Mouse (Mus musculus): ENCODE measurements around the gene Rab32.
"Not testable (repeated sequence)": the region's sequence is repeated elsewhere in the genome, so short reads cannot be mapped to it uniquely, and the experiment has no call there.

Gene Rab32

DNA sequence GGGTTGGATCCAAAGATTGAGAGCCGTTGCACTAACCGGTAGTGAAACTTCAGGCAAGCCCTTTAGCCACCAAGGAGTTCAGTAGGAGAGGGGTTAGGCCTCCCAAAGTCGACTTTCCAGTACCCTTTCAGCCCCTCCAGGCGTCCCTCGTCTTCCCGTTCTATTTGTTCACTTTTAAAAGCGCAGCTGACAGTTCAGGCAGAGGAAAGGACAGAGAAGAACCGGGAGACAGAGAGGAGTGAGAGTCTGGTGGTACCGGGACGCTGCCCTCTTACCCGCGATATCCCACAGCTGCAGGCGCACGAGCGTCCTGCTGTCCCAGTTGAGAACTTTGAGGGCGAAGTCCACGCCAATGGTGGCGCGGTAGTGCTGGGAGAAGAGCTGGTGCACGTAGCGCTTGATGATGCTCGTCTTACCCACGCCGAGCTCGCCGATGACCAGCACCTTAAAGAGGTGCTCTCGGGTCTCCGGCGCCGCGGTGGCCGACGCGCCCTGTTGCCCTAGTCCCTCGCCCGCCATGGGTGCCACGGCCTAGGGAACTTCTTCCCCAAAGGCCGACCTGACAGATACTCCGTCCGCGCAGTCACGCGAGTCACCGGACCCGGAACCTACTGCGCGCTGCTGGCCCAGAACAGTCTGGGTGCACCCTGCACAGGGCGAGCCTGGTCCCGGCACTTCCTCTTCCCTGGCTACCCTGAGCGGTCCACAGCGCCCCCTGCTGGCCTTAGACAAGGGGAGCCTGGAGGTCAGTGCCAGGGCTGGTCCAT is at the start of gene Rab32:
Gene Rab32 (minus strand): TSS at position 696 of the 767 bp plus-strand sequence.
- ChIA-PET POLR2A (no interaction called here), CTCF (interaction anchor here in 2 of 4 experiments (1.0 to 1.6 kb wide), 2 partner anchors 85 to 150 kb away, joined by 3 to 5 read pairs; partner anchors contain the start of gene Adgb (in 1 of the 2))

DNA sequence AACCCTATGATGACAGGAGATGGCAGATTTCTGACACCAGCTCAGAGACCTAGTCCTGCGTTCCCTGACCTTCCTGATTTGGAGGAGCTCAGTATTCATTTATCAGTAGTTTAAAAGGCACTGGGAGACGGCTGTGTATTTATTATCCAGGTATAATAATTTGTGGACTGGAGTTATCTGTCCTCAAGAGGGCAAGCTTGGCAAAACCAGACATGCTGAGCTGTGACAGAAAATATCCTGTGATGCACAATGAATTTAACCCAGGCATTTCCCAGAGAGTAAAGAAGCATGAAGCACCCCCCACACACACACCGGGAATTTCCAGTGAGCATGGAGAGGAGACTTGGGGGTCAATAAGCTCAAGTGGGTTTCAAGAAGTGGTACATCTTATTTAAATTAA is 42.7 kb upstream of the Rab32 start:
- POLR2A ChIA-PET, result no interaction called here
- CTCF ChIA-PET, result no interaction called here

DNA sequence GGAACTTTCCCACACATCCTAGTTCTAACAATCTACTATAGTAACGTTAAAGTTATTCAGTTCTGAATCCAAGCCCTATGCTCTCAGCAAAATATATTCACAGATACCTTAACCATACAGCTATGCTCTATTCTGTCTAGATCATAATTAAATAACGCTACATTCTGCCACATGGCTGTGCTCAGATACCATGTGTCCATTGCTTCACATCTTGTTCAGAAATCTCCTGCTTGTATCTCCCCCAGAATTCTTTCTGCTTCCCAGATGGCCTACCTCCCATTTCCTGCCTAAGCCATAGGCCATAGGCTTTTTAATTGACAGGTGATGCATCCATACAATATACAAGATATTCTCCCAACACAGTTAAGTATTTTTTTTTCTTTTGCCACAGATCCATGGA is 39.4 kb upstream of the Rab32 start:
- CTCF ChIA-PET, POLR2A ChIA-PET: not testable (repeated sequence)

DNA sequence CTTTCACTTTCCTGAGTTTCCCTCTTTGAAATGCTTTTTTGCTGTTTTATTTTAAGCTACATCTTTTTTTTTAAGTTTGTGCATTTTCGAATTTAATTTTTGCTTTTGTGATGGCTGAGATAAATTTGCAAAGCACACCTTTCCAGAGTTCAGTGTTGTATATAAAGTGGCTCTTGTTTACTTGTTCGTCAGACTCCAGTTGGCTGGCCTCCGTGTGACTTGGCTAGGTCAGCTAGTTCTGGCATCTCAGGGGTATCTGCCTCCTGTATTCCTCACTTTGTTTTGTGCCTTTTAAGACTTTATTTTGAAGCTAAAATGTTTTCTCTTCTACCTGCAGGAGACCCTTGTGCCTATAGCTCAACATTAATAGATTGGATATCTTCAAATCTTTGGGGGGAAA is 22.7 kb upstream of the Rab32 start:
- ChIA-PET CTCF (no interaction called here), POLR2A (no interaction called here)

DNA sequence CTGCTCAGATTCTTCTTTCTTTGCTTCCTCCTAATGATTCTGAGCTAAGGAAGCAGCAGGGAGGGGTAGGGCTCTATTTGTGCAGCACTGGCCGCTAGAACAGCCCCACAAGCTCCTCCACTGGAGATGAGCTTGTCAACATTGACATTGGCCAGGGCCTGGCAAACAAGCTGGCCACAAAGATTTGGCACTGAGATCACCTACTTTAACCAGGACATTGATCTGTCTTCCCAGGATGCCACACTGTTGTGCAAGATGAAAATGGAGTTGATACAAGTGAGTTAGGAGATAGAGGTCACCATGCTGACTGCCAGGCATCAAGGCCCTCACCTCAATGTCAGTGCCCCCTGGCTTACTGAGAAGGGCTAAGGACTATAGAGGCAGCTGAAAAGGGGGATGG is 21.8 kb upstream of the Rab32 start:
- ChIA-PET POLR2A (no interaction called here), CTCF (no interaction called here)

DNA sequence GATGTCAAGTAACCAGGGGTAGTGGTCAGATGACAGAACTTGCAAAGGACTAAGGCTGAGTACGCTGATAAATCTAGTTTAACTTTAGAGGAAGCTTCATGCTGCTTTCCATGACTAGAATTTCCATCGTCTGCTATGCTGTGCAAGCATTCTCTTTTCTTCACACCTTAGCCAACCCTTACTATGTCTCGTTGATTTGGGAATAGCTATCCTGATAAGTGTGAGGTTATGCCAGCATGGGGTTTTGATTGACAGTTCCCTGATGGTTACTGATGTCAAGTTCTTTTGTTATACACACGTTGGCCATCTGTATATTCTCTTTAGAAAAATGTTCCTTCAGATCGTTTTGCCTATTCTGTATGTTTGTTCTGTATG is 259 bp upstream of the Rab32 start:
- CTCF ChIA-PET, result interaction anchor here in 2 of 4 experiments (0.6 to 1.6 kb wide), 4 partner anchors 86 to 393 kb away, joined by 3 to 5 read pairs (median 4); partner anchors contain the start of gene Adgb (in 1 of the 2)
- POLR2A ChIA-PET, result no interaction called here

DNA sequence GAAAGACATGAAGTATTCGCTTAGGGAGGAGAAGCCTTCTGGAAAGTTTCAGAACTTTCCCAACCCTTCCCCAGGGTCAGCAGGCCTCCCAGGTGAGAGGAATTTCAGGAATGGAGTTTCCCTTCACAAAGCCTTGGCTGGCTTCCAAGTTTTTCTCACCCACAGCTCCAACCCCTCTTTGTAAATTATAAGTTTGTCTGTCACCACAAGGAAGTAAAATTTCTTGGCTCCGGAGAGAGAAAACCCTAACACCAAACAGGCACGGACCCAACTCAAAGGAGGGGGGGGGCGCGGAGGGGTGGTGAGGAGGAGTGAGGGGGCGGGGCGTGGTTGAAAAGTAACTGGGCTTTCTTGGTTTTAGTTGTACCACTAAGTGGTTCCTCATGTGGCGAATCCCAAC is 980 bp downstream of the Rab32 start:
- POLR2A ChIA-PET, result no interaction called here
- CTCF ChIA-PET, result interaction anchor here in 2 of 4 experiments (0.6 to 1.6 kb wide), 2 partner anchors 149 to 265 kb away, joined by 5 to 6 read pairs; no protein-coding TSS in a partner anchor

DNA sequence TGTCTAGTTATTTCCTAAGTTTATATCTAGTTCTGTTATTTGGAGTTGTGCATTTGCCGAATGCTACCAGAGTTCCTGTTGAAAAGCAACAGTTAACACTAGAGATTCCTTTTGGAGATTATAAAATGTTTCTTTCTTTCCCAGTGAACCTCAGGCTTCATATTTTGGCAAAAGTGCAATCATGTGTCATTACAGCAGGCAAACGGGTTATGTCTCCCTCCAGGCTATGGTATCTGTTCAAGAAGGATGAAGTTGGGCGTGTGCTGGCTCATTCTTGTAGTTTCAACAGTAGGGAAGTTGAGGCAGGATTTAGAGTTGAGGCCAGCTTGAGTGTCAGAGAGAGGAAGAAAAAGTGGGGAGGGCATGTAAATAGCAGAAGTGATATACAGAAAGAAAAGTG is 2.4 kb downstream of the Rab32 start:
- POLR2A ChIA-PET, result no interaction called here

DNA sequence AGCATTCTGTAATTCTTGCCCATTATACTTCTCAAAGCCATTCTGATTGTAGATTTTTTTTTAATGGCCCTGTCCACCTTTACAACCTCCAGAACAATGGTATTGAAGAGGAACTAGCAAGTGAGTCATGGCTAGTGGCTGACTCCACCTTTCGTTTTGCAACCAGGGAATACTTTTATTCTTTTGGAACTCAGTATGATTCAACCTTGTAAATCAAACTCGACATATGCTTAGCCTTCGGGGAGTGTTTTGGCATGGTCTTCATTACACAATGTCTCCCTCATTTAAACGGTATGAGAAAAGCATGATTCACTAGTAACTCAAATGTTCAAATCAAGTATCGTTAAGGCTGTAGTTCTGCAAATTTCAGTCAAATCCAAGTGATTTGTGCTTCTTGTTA is 2.8 kb downstream of the Rab32 start:
- POLR2A ChIA-PET, result no interaction called here
- CTCF ChIA-PET, result no interaction called here

More for the DNA sequence above, 2.4 kb downstream of the Rab32 start:
- CTCF ChIA-PET, result no interaction called here

DNA sequence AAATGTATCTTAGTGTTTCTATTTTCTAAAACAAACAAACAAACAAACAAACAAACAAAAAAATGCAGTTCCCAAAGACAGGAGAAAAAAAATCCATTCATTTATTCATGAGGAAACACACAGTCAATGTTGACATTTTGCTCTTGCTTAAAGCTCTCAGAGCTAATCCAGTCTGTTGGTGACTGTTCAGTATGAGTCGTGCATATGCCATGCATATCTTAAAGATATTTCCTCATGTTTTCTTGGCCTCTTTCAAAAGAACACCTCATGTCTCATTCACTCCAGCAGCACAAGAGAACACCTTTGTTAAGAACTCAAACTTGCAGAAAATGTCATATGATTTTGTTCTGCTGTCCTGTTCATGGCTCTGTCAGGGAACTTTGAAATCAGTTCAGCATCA is 7.9 kb downstream of the Rab32 start:
- CTCF ChIA-PET, result no interaction called here
- POLR2A ChIA-PET, result no interaction called here

DNA sequence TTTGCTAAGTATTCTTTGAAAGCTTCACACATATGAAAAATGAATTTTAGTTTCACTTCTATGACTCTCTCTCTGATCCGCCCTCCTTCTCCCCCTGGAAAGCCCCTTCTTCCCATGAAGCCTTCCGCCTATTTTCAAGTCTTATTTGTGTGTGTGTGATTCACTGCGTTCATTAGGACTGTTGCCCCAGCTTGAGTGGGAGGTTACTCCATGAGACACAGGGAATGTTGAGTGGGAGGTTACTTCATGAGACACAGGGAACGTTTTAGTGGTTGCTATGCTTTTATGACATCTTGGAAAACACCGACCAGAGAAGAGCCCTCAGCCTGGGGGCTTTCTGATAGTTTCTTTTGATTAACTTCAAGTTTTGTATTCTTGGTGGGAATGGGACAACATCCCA is 11.4 kb downstream of the Rab32 start:
- POLR2A ChIA-PET, result no interaction called here

DNA sequence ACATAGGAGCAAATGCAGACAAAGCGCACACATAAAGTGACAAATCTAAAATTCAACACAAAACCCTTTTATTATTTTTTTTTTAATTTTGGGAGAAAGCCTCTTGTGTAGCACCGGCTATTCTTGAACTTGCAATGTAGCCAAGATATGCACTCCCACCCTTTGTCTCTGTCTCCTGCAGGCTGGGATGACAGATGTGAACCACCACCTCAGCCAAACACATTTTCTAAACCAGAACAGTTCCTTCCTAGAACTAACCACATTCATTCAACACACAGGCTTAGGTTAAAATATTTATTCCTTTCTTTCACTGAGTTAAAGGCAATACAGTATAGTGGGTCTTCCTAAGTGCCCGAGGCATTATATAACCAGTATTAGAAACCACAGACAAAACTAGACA is 13.1 kb downstream of the Rab32 start:
- CTCF ChIA-PET, result no interaction called here
- POLR2A ChIA-PET, result no interaction called here

More for the DNA sequence above, 11.4 kb downstream of the Rab32 start:
- CTCF ChIA-PET, result no interaction called here

Data from embryonic stem cell, embryonic (primary cell).